Mouse (Mus musculus) CH12.LX (cell line): ENCODE data around the gene Cacnb3. TPM values are rescaled to one million over a fixed set of nuclear protein-coding genes. Genes with fewer than 3 reads are reported as not detected.

Experiments
- DNase-seq: peaks from one replicate; pipeline ENCODE4 v3.0.0-alpha.2; 2013; ENCODE audit errors: extremely low read depth
- H3K27ac ChIP-seq: 2 replicates; pipeline ENCODE4 v1.5.1; 2012; ENCODE audit warnings: low read depth, mild to moderate bottlenecking, control low read depth, moderate library complexity; ENCODE audit not compliant: insufficient read depth
- H3K27me3 ChIP-seq: replicated peaks from 2 replicates; pipeline ENCODE3; 2012; ENCODE audit warnings: inconsistent platforms
- H3K36me3 ChIP-seq, 2 experiments: replicated peaks in 1 of 2; 2 replicates each; pipeline versions ENCODE3 to v1.6.1; 2012; ENCODE audit warnings: inconsistent platforms in 1 of 2, low read length in 1 of 2, mild to moderate bottlenecking in 1 of 2, mixed read lengths in 1 of 2, moderate library complexity in 1 of 2; ENCODE audit not compliant: control insufficient read depth in 1 of 2, insufficient read depth in 1 of 2
- H3K4me1 ChIP-seq, 2 experiments: 2 replicates each; pipeline ENCODE4 v1.6.1; 2012; ENCODE audit warnings: inconsistent platforms in 1 of 2, moderate library complexity in 1 of 2; ENCODE audit not compliant: insufficient read depth in 2 of 2, control insufficient read depth in 1 of 2
- H3K4me2 ChIP-seq: 2 replicates; pipeline ENCODE4 v1.6.1; 2012; ENCODE audit warnings: low read depth, mild to moderate bottlenecking, control low read depth; ENCODE audit not compliant: poor library complexity, insufficient read depth, severe bottlenecking
- H3K4me3 ChIP-seq, 3 experiments: fragments of 150-350 bp in 1 of 3; sonication (generic) in 1 of 3; replicated peaks in 1 of 3; 2 replicates each; pipeline versions ENCODE3 to v1.5.1; 2011 to 2012; ENCODE audit warnings: low read depth in 2 of 3, low read length in 2 of 3, mild to moderate bottlenecking in 2 of 3, moderate library complexity in 2 of 3, control low read depth in 1 of 3, improper control_type of control experiment in 1 of 3, inconsistent platforms in 1 of 3, mixed read lengths in 1 of 3; ENCODE audit not compliant: poor library complexity in 1 of 3
- H3K79me2 ChIP-seq: replicated peaks from 2 replicates; pipeline ENCODE4 v1.6.1; 2012; ENCODE audit warnings: mild to moderate bottlenecking, moderate library complexity; ENCODE audit not compliant: control insufficient read depth, poor library complexity, insufficient read depth, severe bottlenecking; ENCODE audit errors: extremely low read depth
- H3K9ac ChIP-seq: 2 replicates; pipeline ENCODE4 v1.6.1; 2012; ENCODE audit warnings: low read depth, mild to moderate bottlenecking, control low read depth, moderate library complexity; ENCODE audit not compliant: insufficient read depth
- H3K9me3 ChIP-seq: replicated peaks from 2 replicates; pipeline ENCODE3; 2012; ENCODE audit warnings: low read length, inconsistent platforms, mixed read lengths
- BHLHE40 ChIP-seq: IDR thresholded peaks from 2 replicates; pipeline ENCODE4 v1.6.1; 2011; ENCODE audit warnings: mild to moderate bottlenecking, low read depth, low read length, improper control_type of control experiment
- CTCF ChIP-seq, 2 experiments: IDR thresholded peaks in 1 of 2; conservative IDR thresholded peaks in 1 of 2; 2 replicates each; pipeline ENCODE4 v1.5.1; 2011 to 2012; ENCODE audit warnings: low read depth in 2 of 2, low read length in 2 of 2, improper control_type of control experiment in 1 of 2, inconsistent platforms in 1 of 2, mild to moderate bottlenecking in 1 of 2, moderate library complexity in 1 of 2
- E2F4 ChIP-seq: IDR thresholded peaks from 2 replicates; pipeline ENCODE4 v1.6.1; 2011; ENCODE audit warnings: low read depth, low read length, improper control_type of control experiment; ENCODE audit not compliant: insufficient replicate concordance
- ELF1 ChIP-seq: IDR thresholded peaks from 2 replicates; pipeline ENCODE4 v1.6.1; 2014; ENCODE audit warnings: low read depth, mild to moderate bottlenecking, inconsistent platforms, low read length, improper control_type of control experiment
- ETS1 ChIP-seq: conservative IDR thresholded peaks from 2 replicates; pipeline ENCODE4 v1.6.1; 2012; ENCODE audit warnings: low read depth, mild to moderate bottlenecking, inconsistent platforms, low read length, improper control_type of control experiment, moderate library complexity
- JUND ChIP-seq: conservative IDR thresholded peaks from 2 replicates; pipeline ENCODE4 v1.6.1; 2011; ENCODE audit warnings: low read depth, low read length, improper control_type of control experiment
- KAT2A ChIP-seq: IDR thresholded peaks from 2 replicates; pipeline ENCODE4 v1.6.1; 2012; ENCODE audit warnings: low read length, improper control_type of control experiment, inconsistent platforms; ENCODE audit not compliant: insufficient replicate concordance
- NELFE ChIP-seq: IDR thresholded peaks from 2 replicates; pipeline ENCODE4 v1.6.1; 2011; ENCODE audit warnings: low read depth, low read length, improper control_type of control experiment
- NRF1 ChIP-seq: IDR thresholded peaks from 2 replicates; pipeline ENCODE4 v1.6.1; 2014; ENCODE audit warnings: low read depth, mild to moderate bottlenecking, inconsistent platforms, low read length, improper control_type of control experiment, moderate library complexity
- PAX5 ChIP-seq: IDR thresholded peaks from 2 replicates; pipeline ENCODE4 v1.6.1; 2012; ENCODE audit warnings: low read length, inconsistent platforms, mixed read lengths
- RAD21 ChIP-seq: IDR thresholded peaks from 2 replicates; pipeline ENCODE4 v1.6.1; 2011; ENCODE audit warnings: low read depth, mild to moderate bottlenecking, low read length, improper control_type of control experiment, moderate library complexity
- RCOR1 ChIP-seq: conservative IDR thresholded peaks from 2 replicates; pipeline ENCODE4 v1.6.1; 2012; ENCODE audit warnings: low read depth, mild to moderate bottlenecking, inconsistent platforms, low read length, improper control_type of control experiment
- SIN3A ChIP-seq: IDR thresholded peaks from 2 replicates; pipeline ENCODE4 v1.6.1; 2012; ENCODE audit warnings: low read length, improper control_type of control experiment, inconsistent platforms
- SMC3 ChIP-seq: IDR thresholded peaks from 2 replicates; pipeline ENCODE4 v1.6.1; 2011; ENCODE audit warnings: low read depth, low read length, improper control_type of control experiment
- TCF12 ChIP-seq: IDR thresholded peaks from 2 replicates; pipeline ENCODE4 v1.6.1; 2014; ENCODE audit warnings: low read depth, mild to moderate bottlenecking, inconsistent platforms, low read length, improper control_type of control experiment
- UBTF ChIP-seq: IDR thresholded peaks from 2 replicates; pipeline ENCODE4 v1.6.1; 2012; ENCODE audit warnings: low read depth, mild to moderate bottlenecking, inconsistent platforms, low read length, improper control_type of control experiment, moderate library complexity
- USF1 ChIP-seq: IDR thresholded peaks from 2 replicates; pipeline ENCODE4 v1.6.1; 2014; ENCODE audit warnings: low read depth, mild to moderate bottlenecking, inconsistent platforms, low read length, improper control_type of control experiment
- ZNF384 ChIP-seq: IDR thresholded peaks from 2 replicates; pipeline ENCODE4 v1.6.1; 2012; ENCODE audit warnings: low read depth, low read length, improper control_type of control experiment, inconsistent platforms
- dilution Hi-C: fragments of 300-500 bp; cut with MboI; formaldehyde crosslinking; loops from 2 replicates; pipeline ENCODE4 v1.14.3; 2020; ENCODE audit warnings: low sequenced_read_pairs; ENCODE audit not compliant: extremely low pct_unique_long_range_greater_than_20kb, extremely low pct_ligation_motif_present
- in situ Hi-C: fragments of 300-500 bp; cut with MboI; formaldehyde crosslinking; loops from 3 replicates; pipeline ENCODE4 v1.14.3; 2019; ENCODE audit warnings: low sequenced_read_pairs, low pct_ligation_motif_present, low pct_unique_long_range_greater_than_20kb, mixed read lengths
- polyA plus RNA-seq: library from polyadenylated mRNA; unstranded; fragments of >175 nt; gene quantifications from 2 replicates; pipeline ENCODE4 v1.2.1, GENCODE M21; 2012; ENCODE audit warnings: low read depth; ENCODE audit not compliant: insufficient read length
- total RNA-seq, 2 experiments: library from RNA; depleted of rRNA; stranded (reverse); fragments of 300-350 nt in 1 of 2; fragments of >200 nt in 1 of 2; gene quantifications; 2 replicates each; pipeline ENCODE4 v1.2.3; 2012 to 2014

Gene Cacnb3
- total and polyA plus RNA-seq, 3 experiments, result 2.5 to 7.0 (median 4.3) TPM

DNA sequence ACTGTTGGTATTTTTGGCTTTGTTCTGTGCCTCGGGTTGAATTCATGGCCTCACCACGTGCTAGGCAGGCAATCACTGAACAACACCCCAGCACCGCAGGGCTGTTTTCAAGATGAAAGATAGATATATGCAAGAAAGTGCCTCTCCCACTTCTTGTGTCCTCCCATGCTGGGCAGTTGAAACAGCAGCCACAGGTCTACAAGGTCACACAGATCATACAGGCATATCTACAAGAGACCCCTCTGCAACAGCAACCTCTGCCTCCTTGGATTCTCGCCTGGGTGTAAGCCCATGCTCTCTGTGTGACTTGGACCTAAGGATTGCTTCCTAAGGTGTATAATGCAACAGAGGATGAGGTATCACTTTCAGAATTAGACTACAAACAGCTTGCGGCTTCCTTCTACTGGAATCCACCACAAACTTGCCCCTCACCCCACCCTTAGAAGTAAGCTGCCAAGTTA lies 7.2 kb upstream of the Cacnb3 start:
- DNase-seq, result no peak
- Histone ChIP-seq H3K4me1 (0 out of 4 replicates have a peak, but pooled peaks cover 0 to 2% of the 10 kb centered on the region in 2 experiments), H3K4me3 (no peak overlapping the region), H3K36me3 (no peaks in the 10 kb centered on the region), H3K9ac (no peak overlapping the region), H3K9me3 (peaks cover 18% of the 10 kb centered on the region), H3K79me2 (no peaks in the 10 kb centered on the region; the same call in 1 of the 2 replicates), H3K4me2 (no peak overlapping the region), H3K27ac (no peak overlapping the region), H3K27me3 (peaks cover 85% of the 10 kb centered on the region)
- dilution Hi-C loops, result no loop called here
- in situ Hi-C loops, result no loop called here
- TF ChIP-seq USF1 (no peak), RCOR1 (no peak), TCF12 (no peak), ETS1 (no peak), CTCF (conservative IDR thresholded peaks at IDR 0.05 in 1 of 2, IDR thresholded peaks at IDR 0.05 in 1 of 2; ENCODE audit: low read depth in 2 of 2, low read length in 2 of 2) (no peak), PAX5 (no peak), RAD21 (no peak), SMC3 (no peak), ZNF384 (no peak), BHLHE40 (no peak), KAT2A (no peak), UBTF (no peak), E2F4 (no peak), NRF1 (no peak), SIN3A (no peak), NELFE (no peak)

DNA sequence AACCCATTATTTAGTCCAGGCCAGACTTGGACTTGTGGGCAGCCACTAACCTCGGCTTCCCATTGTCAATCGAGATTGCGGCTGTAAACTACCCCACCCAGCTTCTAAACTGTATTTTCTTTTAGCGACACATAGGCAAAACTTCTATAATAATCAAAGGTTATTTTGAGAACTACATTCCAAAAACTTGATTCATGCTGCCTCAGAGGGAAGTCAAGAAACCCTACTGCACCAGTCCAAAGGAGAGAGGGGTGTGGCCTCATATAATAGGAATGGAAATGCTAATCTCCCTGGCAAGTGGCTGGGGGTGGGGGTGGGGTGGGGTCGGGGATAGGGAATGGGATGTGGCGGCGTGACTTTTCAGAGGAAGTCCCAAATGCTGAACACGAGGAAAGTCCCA lies 4.6 kb upstream of the Cacnb3 start:
- no peak overlapping the region for H3K27ac ChIP-seq
- H3K9me3 ChIP-seq, result peaks cover 9% of the 10 kb centered on the region
- TF ChIP-seq ELF1, result no peak
- no peak for TF ChIP-seq JUND
- no peak for TF ChIP-seq TCF12
- H3K9ac ChIP-seq, result no peak overlapping the region
- H3K4me1 ChIP-seq, result peaks cover 4 to 7% of the 10 kb centered on the region in 2 experiments
- no peaks in the 10 kb centered on the region; the same call in 1 of the 2 replicates for H3K79me2 ChIP-seq
- H3K36me3 ChIP-seq, result no peaks in the 10 kb centered on the region
- H3K4me3 ChIP-seq, result no peak overlapping the region
- H3K4me2 ChIP-seq, result no peak overlapping the region
- H3K27me3 ChIP-seq, result peaks cover 92% of the 10 kb centered on the region
- no peak for DNase-seq
- dilution Hi-C loops, result no loop called here
- in situ Hi-C loops, result no loop called here
